Mouse (Mus musculus): Measurements from ENCODE around the gene Mep1a. TPM values are rescaled to one million over a fixed set of nuclear protein-coding genes. Genes with fewer than 3 reads are reported as not detected.
"Not testable (repeated sequence)": the region's sequence is repeated elsewhere in the genome, so short reads cannot be mapped to it uniquely, and the experiment has no call there.

Gene Mep1a
- total RNA-seq (2015) (not detected in 2 replicates), total RNA-seq (2017) (not detected in 2 replicates)

DNA sequence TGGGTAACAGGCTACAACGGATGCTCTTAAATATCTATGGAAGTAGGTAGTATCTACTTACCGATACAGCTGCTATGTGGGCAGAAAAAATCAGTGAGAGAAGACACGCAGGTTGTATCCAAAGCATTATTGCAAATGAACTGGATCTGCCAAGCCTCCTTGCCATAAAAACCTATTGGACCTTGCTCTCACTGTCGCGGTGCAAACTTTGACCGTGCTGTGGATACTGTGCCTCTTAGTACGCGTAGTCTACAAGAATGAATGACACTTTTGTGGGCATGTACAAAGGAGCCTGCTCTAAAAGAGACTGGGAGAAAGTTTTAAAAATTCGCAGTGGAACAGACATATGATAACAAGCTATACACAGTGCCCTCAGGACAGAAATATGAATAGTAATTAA is at the start of gene Mep1a:
Gene Mep1a, minus strand, starts transcription at position 221 of the 400 bp plus-strand sequence.
- no peak for ATAC-seq (ENCODE audit: poor library complexity, severe bottlenecking)

DNA sequence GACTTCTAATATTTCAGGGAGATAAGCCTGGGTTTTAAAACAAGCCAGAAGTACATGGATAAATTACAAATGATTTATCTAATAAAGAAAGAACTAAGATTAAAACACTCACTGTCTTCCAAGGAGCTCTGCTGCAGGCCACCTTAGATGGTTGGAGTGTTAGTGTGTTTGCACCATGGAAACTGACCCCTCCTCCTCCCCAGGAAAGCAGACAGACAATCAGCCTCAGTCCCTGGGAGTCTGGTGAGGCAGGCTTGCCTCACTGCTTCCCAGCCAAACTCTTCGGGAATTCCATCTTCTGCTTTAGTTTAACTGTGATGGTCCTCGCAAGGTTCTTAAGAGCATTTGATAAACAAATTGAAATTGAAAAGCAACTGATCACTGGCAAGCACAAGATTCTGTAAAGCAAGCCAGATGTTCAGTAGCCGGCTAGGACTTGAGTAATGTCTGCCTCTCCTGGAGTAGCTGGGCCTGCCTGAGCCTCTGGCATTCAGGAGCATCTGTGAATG is 48.6 kb upstream of the Mep1a start:
- no peak for ATAC-seq (ENCODE audit: poor library complexity, severe bottlenecking)

DNA sequence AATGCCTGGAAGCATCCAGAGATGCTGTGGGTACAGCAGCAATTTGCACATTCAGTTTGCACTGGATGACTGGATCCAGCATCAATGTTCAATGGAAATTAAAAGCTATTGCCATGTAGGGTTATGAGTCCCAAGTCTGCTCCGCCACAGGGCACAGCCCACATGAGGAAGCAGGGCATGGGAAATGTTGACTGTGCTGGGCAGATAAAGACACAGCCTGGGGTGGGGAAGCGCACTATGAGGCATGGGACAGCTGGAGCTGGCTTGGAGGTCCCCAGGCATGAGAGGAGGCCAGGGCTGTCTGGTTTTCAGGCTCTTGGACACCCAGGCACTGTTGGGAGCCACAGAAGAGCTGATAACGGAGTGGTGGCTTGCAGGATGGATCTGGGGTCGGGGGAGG is 41.4 kb upstream of the Mep1a start:
- ATAC-seq (ENCODE audit: poor library complexity, severe bottlenecking), result no peak

DNA sequence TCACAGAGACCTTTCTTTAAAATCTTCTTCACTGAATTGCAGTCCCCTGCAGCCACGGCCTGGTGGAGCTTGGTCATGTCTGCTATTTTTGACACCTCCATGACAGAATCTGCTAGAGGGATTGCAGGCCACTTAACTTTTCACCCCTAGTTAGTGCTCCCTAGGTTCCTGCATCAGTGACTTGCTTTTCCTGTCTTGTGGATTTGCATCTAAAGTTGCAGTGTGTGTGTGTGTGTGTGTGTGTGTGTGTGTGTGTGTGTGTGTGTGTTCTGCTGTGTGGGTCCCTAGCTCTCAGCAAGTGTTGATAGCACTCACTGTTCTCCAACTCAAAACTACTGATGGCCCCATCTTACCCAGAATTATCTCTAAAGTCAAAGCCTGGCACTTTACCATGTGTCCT is 40.9 kb upstream of the Mep1a start, which contains the start of gene Ankrd66:
Gene Ankrd66, minus strand, starts transcription at position 101 of the 400 bp plus-strand sequence.
- no peak for ATAC-seq (ENCODE audit: poor library complexity, severe bottlenecking)

DNA sequence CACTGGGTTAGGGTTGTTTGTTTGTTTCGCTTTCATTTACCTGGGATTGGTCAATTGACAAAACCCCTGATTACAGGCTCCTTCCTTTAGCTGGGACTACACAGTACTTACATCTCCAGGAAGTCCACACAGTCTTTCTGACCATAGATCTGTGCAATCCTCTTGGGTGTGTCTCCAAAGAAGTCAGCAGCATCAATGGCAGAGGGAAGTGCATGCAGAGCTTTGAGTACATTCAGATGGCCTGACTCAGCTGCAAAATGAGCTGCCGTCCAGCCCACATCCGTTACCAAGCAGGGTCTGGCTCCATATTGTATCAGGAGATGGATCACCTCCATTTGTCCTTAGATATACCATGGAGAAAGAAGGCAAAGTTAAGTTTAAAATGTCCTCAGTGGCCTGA is 36.2 kb upstream of the Mep1a start:
- ATAC-seq (ENCODE audit: poor library complexity, severe bottlenecking), result peak; percentile 88

DNA sequence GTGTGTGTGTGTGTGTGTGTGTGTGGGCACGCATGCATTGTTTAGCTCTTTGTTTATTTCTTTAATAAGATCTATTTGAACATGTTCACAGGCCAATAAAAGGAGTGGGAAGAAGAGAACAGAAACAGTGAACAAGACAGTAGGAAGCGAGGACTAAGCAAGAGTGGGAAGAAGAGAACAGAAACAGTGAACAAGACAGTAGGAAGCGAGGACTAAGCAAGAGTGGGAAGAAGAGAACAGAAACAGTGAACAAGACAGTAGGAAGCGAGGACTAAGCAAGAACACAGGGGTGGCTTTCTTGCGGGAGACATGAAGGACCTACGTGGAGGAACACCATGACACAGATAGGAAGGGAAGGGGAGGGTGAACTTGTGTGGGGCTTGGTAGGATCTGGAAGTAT is 34.2 kb upstream of the Mep1a start:
- ATAC-seq (ENCODE audit: poor library complexity, severe bottlenecking), result peak; percentile 57

DNA sequence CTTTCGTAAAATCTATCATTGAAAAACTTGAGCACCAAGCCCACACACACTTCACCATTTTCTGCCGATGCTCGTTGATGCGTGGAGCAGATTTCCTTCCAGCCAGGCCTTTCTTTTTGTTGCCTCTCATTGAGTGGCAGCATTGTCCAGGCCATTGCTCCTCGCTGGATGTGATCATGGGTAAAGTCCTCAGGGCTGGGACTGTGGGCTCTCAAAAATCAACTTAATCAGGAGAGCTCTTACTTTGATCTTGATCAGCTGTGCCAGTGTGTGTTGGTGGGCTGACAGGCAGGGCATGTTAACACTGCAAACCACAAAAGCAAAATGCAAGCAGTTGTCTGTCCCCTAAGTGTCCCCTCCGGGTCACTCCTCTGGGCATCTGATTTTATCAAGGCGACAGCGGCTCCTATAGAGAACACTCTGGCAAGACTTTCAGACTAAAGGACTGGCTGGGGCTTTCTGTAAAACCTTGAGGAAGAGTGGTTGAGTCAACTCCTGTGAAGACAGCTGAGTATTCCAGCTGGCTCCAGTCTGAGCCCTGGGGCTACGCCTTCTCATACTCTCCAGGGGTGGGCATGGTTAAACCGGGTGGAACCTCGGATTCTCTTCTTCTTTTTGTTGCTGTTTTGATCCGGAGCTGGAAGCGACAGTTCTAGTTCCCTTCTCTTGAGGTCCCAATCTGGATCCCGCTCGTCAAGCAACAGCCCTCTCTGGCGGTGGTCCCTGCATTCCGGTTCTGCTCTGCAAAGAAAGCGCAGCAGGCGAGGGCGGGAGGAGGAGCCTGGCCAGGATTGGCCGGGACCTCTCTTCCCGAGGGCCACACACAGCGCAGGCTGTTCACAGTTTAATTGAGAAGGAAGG is 32.0 kb upstream of the Mep1a start:
- peak; percentile 36 for ATAC-seq (ENCODE audit: poor library complexity, severe bottlenecking)

DNA sequence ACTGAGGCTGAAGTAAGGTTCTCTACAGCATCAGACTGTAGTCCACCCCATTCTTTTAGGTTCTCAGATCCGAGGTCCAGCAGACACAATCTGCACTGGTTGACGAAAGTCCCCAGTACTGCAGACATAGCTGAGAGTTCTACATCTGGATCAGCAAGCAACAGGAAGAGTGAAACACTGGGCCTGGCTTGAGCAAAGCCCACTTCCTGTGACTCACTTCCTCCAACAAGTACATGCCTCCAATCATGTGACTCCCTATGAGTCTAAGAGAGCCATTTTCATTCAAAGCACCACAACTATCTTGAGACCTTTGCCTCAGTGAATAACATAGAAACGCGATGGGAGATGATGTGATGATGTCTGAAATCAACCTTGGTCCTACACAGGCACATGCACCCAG is 28.6 kb upstream of the Mep1a start:
- ATAC-seq (ENCODE audit: poor library complexity, severe bottlenecking), result peak; percentile 56

DNA sequence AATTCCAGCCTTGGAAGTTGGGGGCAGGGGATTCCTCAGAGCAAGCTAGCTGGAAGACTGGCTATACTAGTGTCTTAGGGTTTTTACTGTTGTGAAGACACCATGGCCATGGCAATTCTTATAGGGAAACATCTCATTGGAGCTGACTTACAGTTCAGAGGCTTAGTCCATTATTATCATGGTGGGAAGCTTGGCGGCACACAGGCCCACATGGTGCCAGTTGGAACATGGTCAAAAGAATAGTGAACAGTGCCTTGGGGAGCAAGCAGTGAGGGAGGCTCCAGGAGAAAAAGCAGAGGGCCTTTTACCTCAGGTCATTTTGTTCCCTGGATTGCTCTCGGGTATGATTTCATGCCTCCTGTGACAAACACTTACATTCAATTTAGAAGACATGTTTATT is 27.9 kb upstream of the Mep1a start:
- ATAC-seq (ENCODE audit: poor library complexity, severe bottlenecking), result no peak

DNA sequence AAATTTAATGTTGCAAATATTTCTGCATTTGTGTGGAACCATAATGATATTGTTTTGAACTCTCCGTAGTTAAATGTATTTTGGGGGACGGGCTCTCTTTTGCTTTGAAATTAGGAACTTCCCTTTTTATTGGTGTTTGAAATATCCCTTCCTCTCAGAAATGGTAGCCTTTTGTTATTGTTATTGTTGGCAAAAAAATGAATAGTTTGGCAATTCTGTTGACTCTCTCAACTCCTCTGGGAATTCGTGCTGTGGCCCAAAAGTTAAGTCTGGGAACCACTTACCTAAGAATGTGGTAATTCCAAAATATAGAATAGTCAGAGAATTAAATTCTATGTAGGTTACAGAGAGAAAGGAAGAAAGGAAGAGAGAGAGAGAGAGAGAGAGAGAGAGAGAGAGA is 17.6 kb upstream of the Mep1a start:
- ATAC-seq (ENCODE audit: poor library complexity, severe bottlenecking), result no peak

DNA sequence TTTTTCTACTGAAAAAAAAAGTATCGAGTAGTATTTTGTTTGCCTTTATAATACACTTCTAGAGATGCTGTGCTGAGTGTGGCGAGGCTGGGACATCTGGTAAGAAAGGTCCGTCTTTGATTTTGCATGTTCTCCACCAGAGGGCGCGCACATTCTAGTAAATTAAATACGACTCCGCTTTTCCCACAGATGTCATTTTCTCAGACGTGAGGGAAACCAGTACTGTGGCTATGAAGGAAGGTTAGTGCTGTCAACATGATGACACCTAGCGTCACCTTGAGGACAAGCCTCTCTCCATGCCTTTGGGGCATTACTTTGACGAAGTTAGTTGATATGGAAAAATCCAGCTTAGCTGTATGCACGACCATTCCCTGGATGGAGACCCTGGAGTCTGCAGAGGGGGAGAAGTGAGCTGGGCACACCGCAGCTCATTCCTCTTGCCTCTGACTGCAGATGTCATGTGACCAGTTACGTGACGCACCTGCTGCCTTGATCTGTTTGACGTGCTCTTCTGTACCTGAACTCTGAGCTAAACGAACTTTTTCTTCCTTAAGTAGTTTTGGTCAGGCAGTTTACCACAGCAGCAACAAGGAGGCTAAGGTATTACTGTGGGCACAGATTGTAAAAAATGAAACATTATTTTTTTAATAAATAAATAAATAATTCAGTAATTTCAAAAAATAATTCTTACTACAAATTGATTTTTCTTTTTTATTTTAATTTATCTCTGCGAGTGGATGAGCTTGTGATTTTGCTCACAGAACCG is 16.2 kb upstream of the Mep1a start:
- ATAC-seq (ENCODE audit: poor library complexity, severe bottlenecking), result peak; percentile 89

DNA sequence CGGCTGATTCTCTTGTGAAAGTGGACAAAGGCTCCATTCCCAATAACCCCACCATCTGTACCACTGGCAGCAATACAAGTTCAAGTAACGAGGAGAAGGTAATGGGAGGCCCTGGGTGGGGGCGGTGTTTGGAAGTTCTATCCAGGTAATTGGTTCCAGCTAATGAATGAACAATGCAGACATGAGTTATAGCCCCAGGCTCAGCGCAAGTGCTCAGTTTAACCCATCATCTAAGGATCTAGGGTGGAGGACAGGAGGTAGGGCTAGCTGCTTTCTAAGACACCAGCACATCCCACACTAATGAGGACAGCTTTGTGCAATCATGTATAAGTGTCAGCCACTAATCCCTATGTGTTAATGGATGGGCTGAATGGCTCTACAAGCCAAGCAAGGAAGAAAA is 8.2 kb upstream of the Mep1a start:
- ATAC-seq (ENCODE audit: poor library complexity, severe bottlenecking), result no peak

DNA sequence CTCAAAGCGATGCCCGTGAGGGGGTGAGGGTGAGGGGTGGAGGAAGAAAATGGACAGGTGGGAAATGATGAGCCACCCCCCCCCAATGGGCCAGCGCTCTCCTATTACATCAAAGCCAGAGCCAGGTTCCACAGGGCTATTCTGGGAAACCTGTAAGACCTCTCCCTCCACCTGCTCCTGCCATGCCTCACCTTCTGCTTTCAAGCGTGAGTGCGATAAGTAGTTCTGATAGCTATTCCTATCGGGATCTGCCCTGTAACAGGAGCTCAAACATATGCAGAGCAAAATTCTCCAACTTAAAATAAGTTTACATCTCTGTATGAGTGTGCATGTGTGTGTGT is 2.0 kb upstream of the Mep1a start:
- no peak for ATAC-seq (ENCODE audit: poor library complexity, severe bottlenecking)

DNA sequence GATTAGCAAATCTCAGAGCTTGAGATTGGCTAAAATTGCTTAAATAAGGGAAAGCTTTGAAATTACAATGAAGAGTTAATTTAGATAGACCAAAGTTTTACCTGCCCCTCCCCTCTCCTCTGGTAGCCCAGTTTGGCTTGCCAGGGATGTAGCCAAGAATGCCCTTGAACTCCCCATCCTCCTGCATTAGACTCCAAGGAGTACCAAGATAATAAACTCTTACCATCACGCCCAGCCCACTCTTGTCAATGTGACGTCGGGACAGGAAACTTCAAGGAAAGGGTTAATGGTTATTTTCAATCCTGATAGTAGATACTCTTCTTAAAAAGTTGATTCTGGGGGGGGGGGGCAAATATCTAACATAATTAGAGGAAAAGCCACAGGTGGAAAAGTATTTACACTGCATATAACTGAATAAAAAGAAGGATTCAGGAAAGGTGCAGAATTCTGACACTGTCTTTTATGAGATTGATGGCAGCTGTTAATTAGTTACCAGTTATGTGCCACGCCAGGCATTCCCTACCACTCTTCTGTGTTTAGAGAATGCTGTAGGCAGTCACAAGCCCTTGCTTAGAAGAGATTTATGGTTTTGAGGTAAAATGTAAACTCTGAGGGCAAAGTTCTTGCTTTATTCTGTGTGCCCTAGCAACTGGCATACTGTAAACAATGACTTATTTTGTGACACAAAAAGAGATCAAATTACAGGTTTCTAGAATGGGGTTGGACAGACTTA is 1.4 kb upstream of the Mep1a start:
- ATAC-seq (ENCODE audit: poor library complexity, severe bottlenecking), result no peak

DNA sequence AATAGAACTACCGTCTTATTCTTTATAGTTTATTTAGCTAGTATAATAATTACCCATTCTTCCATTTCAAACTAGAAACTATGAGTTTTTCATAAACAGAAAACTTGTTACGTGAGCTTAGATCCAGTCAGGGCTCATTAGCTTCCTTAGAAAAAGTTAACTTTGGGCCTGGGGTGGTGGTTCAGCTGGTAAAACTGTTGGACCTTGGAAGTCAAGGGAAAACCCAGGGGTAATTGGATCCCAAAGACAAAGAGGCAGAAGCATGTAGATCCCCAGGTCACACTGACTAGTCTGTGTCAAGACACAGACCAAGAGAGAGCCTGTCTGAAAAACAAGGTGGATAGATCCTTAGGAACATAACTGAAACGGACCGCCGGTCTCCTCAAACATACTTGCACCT is 981 bp downstream of the Mep1a start:
- no peak for ATAC-seq (ENCODE audit: poor library complexity, severe bottlenecking)

DNA sequence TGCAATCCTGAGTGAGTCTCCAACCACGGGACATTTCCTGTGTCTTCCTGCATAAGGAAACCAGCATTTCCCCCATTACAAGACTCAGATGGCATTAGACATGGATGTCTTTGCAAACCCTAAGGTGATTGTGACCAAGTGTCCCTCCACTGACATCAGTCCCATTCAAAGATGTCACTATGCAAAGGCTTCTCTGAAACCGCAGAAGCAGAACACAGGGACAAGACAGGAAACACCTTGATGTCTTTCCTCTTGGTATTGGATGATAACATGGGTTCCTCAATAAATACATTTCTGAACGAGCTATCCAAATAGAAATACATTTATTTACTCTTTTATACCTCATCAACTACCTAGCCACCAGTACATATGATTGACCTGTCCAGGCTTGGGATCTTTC is 1.4 kb downstream of the Mep1a start:
- ATAC-seq (ENCODE audit: poor library complexity, severe bottlenecking), result no peak

DNA sequence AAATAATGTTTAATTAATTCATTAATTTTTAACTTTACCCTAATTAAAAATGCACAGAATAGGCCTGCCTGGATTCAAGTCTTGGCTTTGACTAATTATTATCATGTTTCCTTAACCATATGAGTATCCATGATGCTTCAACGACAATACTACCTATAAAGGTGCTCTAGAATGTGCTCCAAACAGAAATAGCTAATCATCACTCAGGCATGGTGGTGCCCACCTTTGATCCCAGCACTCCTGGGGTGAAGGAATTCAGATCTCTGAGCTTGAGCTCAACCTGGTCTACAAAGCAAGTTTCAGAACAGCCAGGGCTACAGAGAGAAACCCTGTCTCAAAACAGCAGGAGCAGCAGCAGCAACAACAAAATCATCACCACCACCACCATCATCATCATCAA is 2.1 kb downstream of the Mep1a start:
- ATAC-seq (ENCODE audit: poor library complexity, severe bottlenecking), result no peak

DNA sequence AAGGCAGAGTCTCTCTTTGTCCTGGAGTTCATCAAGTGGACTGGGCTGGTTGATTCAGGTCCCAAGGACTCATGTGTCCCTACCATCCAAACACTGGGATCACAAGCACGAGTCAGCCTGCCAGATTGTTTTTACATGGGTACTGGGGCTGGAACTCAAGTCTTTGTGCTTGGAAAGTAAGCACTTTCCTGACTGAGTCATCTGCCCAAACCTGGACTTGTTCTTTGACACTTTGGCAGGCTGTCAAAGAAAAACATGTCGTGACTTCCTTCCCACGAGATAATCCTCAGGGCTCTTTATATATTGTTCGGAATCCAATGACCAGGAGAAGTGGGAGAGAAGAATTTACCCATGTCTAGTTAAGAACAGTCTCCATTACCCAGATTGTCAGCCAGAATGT is 5.1 kb downstream of the Mep1a start:
- no peak for ATAC-seq (ENCODE audit: poor library complexity, severe bottlenecking)

DNA sequence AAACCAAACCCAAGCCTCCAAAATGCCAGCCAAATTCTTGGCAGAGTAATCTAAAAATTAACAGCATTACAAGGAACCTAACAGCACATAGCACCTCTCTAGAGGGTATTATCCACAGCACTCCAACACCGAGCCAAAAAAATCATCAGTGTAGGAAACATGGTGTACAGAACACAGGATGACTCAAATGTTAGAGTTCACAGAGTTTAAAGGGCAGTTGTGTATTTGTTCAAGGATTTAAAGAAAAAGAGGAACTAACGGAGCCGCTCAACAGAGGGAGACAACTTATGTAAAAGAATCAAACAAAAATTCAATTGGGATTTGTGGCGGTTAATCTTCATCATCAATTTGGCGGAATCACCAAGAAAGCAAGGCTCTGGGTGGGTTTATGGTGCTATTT is 7.1 kb downstream of the Mep1a start:
- ATAC-seq (ENCODE audit: poor library complexity, severe bottlenecking), result no peak

DNA sequence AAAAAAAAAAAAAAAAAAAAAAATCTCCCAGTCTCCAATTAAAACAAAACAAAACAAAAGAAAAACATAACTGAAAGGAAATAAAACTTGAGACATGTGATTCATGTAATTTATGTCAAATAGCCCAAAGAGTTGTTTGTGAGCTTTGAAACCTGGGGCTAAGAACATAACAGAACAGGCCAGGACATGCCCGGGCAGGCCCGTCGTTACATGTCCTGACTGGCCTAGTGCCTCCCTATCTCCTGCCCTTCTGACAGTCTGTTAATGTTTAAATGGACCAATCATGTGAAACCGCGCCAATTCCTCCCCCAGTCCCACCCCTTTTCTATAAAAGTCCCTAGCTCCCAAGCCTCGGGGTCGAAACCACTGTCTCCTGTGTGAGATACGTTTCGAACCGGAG is 12.2 kb downstream of the Mep1a start:
- ATAC-seq (ENCODE audit: poor library complexity, severe bottlenecking), result not testable (repeated sequence)

DNA sequence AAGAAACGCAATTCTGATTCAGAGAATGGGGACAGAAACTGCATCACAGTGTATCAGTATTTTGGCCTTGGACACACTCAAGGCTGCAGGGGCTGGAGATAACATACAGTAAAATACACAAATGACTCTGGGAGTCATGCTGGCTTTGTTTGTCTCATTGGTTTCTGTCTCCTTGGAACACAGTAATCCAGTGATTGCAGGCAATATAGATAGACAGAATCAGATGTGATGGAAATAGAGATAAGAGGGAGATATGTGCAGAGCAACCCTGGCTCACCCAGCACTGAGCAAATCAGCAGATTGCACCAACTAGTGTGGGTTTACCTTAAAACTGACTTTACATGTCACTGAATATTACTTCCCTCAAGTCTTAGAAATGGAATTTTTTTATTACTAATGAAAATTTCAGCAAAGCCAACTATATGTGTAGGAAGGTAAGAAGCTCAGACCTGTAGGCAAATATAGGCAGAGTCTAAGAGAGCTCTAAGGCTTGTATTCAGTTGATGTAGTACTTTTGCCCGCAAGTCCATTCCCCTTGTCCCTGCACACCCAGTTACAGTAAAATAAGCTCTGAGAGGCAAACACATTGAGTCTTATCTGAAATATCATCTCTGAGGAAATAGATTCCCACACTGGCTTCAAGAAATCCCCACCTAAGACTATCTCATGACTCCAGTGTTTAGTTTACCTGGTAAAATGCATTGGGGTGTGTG is 14.0 kb downstream of the Mep1a start:
- ATAC-seq (ENCODE audit: poor library complexity, severe bottlenecking), result no peak
